Mouse (Mus musculus): ENCODE data around the gene Usp30.

The Usp30 gene

DNA sequence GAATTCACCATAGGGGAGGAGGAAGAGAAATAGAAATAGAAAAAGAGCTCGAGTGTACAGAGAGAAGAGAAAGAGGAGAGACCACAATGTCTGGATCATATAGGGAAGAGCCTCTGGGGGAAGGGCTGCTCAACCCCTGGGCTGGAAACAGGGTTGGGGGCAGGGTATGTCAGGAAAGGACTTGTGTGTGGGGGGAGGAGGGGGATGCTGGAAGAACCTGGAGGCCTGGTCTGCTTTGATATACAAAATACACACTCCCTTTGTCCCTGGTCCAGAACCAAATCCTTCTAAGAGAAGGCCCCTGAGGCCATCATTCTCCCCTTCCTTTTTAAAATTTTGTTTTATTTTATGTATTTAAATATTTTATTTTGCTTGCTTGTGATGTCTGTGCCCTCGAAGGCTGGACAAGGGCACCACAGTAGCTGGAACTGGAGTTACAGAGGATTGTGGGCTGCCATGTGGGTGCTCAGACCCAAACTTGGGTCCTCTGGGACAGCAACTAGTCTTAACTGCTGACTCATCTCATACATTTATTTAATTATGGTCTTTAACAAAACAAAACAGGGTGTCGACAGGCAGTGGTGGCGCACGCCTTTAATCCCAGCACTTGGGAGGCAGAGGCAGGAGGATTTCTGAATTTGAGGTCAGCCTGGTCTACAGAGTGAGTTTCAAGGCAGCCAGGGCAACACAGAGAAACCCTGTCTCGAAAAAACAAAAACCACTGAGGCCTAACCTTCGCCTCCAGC is 61.4 kb downstream of the Usp30 start:
- no peak for DNase-seq (ENCODE audit: low read depth, low spot score)

DNA sequence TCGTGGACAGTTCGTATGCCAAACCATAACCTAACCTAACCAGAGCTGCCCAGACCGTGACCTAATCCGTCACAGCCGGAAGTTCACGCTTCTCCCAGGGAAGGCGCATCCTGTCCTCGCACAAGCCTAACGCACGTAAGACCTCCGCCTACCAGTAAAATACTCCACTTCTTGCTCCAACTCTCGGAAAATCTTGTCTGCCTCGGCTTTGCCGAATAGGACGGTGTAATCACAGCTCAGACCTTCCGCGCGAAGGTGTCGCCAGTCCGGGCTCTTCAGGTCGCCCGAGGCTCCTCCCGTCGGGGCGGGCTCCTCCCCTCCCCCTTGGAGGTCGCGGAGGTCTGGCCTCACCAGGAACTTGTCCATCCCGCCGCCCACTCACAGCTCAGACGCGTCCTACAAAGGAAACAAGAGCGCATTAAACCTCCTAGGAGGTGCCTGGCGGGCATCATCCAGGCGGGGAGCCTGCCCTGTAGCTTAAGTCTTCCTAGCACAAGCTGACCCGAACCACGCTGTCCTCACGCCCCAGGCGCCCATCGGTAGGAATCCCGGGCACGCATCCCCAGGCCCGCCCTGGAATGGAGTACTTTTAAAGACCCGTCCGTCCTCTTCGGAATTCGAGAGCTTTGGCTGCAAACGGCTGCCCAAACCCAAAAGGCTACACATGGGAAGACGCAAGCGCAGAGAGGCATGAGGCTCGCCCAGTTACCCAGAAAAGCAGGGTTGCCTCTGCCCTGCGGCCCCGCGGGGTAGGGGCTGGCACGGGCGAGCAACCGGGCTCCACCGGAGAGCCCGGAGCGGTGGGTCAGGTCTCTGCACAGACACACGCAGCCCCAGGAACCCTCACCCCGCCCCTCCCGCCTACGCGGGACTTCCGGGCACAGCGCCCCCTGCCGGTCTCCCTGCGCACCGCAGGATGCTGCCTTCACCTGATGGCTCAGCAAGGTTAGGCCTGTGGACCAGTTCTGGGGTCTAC is 62.4 kb downstream of the Usp30 start, which contains the start of gene Alkbh2:
Gene Alkbh2 (minus strand): TSS at position 845 of the 976 bp plus-strand sequence.
- peak; percentile 64 for DNase-seq (ENCODE audit: low read depth, low spot score)

DNA sequence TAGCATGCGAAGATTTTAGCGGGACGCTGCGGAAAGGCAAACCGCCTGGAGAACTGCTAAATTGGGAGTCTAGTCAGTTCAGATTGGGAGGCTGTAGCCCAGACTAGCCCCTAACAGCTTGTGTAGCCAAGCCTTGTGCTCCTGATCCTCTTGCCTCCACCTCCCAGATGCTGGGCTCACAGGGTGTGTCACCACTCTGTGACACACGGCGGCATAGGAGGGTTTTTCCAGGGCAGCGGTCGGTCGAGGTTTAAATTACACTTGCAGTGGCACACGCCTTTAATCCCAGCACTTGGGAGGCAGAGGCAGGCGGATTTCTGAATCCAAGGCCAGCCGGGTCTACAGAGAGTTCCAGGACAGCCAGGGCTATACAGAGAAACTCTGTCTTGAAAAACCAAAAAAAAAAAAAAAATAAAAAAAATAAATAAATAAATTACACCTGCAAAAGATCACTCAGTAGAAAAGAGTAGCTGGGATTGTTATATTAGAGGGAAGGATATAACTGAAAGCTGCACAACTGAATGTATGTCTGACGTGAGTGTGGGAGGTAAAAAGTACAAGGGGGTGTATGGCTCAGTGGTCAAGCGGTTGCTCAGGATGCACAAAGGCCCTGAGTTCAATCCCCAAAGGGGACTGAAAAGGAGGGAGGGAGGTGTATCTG is 64.4 kb downstream of the Usp30 start:
- no peak for DNase-seq (ENCODE audit: low read depth, low spot score)

DNA sequence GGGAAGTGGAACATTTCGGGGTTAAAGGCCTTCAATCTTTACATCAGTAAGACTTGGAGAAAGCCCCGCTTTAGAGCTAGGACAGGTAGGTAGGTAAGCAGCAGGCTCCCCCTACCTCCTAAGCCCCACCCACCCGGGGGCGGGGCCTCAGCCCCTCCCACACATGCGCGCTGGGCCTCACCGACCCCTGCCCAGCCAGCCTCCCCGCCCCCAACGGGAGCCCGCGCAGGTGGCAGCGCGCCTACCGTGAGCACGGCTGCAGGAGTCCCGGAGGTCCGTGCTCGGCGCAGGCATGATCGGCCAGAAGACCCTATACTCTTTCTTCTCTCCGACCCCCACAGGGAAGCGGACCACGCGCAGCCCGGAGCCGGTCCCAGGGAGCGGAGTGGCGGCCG is 64.9 kb downstream of the Usp30 start, which contains the start of gene Ung:
Gene Ung (plus strand): TSS at position 176 of the 395 bp plus-strand sequence.
- DNase-seq (ENCODE audit: low read depth, low spot score): no peak

DNA sequence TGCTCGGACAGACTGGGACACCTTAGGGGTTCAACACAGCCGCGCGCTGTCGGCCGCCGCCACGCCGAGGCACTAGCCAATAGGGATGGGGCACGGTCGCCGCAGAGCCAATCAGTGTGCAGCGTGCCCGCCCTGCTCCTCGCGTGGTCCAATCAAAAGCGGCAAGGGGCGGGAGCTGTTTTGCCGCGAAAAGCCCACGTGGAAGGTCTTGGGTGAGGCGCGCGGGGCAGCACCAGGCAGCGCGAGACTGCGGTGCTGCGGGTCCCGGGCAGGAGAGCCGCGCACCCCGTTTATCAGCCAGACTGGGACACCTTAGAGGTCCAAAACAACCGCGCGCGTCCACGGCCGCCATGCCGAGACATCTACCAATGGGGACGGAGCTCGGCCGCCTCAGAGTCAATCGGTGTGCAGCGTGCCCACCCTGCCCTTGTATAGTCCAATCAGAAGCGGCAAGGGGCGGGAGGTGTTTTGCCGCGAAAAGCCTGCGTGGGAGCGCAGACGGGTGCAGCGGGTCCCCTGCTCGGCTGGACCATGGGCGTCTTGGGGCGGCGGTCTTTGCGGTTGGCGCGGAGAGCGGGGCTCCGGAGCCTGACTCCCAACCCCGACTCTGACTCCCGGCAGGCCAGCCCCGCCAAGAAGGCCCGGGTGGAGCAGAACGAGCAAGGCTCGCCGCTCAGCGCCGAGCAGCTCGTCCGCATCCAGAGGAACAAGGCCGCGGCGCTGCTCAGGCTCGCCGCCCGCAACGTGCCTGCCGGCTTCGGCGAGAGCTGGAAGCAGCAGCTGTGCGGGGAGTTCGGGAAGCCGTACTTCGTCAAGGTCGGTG is 65.6 kb downstream of the Usp30 start:
- peak; percentile 73 for DNase-seq (ENCODE audit: low read depth, low spot score)

DNA sequence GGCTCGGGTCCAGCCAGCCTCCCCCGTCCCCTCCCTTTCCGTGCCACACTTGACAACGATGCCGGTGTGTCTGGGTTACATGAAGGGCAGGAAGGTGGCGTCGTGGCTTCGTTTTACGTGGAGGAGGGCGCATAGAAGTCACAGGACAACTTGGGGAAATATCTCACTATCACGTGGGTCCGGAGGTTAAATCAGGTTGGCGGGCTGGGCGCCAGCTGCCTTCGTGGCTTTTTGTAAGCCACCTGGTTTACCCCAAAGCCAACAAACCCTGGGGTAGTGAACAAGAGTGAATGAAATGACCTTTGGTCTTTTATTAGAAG is 66.2 kb downstream of the Usp30 start:
- no peak for DNase-seq (ENCODE audit: low read depth, low spot score)

DNA sequence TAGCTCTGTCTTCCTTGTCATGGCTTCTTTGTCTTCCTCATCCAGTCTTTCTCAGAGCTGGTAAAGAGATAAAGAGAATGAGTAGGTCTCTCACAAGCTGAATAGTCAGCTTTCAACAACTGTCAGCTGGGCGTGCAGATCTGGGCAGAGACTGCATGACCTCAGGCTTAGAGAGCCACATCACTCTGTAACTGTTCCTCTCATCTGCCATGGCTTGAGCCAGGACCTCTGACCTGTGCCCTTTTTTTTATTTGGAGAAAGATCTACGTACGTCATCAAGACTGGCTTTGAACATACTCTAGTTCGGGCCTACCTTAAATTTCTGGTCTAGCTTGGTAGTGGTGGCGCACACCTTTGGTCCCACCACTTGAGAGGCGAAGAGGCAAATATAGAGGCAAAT is 67.6 kb downstream of the Usp30 start:
- DNase-seq (ENCODE audit: low read depth, low spot score): no peak

DNA sequence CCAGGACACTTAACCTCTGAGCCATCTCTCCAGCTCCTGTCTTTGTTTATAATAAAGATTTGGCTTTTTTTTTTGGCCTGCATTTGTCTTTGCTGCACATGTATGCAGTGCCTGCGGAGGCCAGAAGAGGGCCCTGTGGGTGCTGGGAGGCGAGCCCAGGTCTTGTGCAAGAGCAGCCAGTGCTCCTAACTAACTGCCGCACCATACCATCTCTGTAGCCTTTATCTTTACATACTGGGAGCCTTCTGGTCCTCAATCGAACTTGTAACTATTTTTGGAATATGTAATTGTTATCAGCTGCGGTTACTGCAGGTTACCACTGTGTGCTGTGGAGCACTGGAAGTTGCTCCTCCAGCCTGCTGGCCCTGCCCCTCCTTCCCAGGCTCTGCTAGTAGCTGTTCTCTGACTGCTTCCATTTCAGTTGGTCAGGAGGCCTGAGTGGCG is 68.9 kb downstream of the Usp30 start:
- DNase-seq (ENCODE audit: low read depth, low spot score): no peak

DNA sequence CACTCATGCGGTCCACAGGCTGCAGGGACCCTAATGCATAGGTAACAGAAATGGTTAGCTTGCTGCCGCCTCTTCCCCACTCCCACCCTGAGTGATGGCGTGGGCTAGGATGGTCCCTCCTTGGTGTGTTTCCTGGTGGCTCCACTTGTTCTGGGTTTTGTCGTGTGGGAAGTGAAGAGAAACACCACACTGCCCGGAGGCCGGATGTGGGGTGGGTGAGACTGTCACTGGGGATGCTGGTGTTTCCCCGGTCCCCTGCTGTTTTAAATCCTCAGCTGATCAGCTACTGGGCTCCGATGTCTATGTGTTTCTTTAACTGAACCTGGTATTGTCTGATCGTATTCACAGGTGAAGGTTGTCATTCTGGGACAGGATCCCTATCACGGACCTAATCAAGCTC is 70.3 kb downstream of the Usp30 start:
- no peak for DNase-seq (ENCODE audit: low read depth, low spot score)

DNA sequence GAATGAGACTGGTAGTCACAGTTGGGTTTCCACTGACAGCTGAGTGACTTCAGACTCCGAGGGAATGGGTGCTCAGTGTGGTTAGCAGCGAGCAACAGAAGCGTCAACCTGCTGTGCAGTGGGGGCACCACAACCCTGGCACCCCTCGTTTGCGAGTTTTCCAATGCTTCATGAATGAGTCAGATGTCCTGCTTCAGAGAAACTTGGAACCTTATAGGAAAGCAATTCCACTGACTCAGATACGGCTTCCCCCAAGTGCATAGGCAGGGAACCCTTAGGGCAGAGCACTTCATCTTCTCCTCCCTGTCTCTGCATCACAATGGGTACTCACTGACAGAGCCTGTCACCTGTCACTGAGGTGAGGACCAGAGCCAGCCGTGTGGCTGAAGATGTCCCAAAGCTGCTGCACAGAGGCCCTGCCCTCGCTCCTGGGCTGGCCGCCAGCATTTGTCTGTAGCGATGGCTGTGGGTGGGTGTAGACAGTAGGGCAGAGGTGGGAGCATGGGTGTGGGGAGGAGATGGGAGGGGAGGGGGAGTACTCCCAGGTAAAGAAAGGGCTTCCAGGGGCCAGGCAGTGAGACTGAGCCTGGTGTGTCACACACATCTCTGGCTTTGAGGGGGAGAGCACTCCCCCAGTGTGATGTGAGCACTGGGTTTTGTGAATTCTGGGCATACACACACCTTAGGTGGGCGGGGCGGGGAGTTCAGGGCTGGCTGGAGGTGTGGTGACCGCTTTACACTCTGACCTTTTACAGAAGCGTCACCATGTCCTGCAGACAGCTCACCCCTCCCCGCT is 72.4 kb downstream of the Usp30 start:
- DNase-seq (ENCODE audit: low read depth, low spot score): no peak

DNA sequence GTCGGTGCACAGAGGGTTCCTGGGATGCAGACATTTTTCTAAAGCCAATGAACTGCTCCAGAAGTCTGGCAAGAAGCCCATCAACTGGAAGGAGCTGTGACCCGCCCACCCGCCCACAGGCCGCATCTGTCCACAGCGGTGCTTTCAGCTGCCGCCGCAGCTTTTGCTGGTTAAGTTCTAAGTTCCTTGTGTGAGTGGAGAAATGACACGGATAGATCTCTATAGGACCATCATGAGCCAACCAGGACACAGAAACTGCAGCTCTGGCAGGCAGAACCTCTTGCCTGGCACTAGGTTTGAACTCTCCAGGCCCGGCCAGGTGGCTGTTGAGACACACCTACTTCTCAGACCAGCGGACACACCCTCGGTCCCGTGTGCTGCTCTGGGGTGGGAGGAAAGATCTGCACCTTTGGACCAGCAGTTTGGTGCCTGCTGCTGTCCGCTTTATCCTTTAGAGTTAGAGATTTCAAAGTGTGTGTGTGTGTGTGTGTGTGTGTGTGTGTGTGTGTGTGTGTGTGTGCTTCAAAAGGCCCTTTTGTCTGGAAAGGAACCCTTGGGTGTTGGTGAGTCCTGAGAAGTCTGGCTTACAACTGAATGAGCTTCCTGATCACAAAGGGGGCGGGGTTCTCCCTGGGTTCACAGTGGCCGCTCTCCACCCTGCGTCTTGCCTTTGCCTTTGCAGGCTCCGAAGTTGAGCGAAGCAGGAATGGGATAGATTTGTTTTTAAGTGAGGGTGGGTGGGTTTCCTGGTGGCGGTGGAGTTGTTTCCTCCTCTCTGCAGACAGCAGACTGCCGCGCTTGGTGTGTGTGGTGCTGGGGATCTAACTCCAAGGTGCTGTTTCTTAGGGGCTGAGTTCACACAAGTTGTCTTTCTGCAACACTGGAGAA is 73.3 kb downstream of the Usp30 start:
- DNase-seq (ENCODE audit: low read depth, low spot score): no peak

DNA sequence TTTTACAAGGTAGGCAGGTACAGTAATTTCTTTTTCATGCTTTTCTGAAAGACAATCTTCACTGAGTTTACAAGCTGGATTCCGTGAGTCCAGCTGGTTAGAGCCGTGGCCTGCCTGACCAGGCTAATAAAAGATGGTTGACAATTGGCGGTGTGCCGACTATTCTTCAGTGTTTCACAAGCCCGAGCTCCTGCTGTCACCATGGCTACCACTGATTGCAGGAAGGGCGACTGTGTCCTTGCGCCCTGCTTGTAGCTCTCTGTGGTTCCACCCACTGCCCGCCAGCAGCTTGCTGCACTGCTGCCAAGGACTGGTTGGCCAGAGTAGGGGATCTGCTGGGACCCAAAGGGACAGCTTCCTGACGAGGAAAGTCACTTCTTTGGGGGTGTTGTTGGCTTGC is 73.9 kb downstream of the Usp30 start:
- no peak for DNase-seq (ENCODE audit: low read depth, low spot score)

DNA sequence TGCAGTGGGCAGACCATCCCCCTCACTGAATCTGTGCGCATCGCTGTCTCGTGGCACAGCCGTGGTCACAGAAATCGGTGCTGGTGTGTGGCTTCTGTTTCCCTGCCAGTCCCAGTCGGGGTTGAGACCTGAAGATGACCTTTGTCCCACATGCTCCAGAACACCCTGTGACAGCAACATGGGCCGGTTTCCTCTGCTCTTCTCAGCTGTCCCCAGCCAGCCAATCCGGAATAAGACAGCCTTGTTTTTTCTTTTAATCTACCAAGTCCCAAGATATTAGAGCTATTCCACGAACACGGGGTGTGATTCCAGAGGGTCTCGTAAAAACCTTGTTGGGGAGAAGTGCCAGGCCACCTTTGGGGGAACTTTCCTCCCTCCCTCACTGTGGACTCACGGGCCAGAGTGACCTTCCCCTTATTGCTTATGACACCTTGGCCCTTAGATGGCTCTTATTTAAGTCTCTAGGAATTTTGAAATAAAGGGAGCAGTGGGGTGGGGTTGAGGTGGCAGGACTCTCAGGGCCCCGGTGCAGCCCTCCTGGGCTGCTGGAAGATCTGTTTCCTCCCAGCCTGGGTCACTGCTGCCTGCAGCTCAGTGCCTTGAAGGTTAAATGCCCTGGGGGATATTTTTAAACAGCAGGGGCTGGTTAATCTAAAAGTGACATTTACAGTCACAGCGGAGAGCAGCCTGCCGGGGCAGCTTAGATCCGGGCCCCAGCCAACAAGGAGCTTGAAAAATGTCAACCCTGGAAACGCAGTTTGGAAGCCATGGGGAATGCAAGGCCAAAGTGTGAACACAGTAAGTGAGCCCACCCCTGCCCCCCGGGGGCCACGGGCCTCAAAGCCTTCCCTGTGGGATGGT is 81.0 kb downstream of the Usp30 start, which contains the start of gene Acacb:
Gene Acacb (plus strand): TSS at position 508 of the 861 bp plus-strand sequence.
- no peak for DNase-seq (ENCODE audit: low read depth, low spot score)

DNA sequence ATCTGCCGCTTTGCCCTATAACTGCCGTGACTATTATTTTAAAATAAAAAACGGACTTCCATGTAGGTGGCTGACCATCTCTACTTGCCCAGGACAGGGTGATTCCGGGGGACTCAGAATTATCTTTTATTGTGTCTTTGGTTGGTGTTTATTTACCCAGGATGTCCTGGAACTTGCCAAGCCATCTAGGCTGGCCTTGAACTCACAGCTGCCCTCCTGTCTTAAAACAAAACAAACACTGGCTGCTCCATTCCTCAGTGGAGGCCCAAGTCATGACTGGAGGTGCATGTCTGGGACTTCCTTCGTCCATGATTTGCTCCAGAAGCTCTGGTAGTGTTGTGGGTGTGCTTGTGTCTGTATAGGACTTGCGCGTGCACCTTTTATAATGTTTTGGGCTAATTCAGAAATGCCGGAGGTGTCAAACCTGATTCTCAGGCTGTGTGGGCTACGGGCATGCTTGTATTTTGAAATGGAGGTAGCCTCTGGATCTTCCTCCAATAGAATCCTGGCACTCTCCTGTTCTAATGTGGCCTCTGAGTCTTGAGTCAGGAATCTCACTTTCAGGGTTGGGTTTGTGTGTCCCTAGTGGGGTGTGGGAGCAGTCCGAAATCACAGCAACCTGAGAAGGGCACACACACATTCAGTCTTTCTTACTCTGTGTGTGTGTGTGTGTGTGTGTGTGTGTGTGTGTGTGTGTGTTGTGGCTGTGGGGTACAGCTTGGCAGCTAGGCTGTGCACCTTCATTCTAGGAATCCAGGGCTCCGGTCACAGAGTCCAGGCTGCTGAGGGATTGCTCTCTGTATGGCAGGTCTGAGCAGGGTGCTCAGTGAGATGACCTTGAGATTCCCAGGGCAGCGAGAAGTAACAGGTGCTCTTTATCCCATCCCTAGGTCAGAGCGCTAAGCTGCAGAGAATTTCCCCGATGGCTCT is 82.0 kb downstream of the Usp30 start:
- no peak for DNase-seq (ENCODE audit: low read depth, low spot score)

DNA sequence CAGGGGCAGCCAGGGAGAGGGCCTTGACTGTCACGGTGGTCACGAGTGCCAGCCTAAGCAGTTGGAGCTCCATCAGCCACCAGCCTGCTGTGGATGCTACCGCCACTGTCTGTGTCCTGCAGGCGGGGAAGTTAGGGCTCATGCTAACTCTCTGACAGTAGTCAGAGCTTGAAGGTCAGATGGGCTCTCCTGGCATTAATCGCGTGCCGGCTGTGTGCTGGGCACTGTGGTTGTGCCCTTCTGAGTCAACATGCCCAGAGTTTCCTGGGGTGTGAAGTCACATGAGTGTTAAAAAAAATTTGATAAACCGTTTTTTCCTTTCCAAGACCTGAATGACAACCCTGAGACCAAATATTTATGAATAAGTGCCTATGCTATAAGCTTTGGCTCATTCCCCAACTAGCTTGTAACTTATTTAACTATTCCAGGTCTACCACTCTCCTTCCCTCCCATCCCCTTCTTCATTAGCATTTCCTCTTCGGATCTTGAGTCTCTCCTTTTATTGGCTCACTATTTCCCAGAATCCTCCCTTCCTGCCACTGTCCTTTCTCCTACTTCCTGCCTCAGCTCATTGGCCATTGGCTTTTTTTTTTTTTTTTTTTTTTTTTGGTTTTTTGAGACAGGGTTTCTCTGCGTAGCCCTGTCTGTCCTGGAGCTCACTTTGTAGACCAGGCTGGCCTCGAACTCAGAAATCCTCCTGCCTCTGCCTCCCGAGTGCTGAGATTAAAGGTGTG is 87.3 kb downstream of the Usp30 start:
- DNase-seq (ENCODE audit: low read depth, low spot score): no peak

DNA sequence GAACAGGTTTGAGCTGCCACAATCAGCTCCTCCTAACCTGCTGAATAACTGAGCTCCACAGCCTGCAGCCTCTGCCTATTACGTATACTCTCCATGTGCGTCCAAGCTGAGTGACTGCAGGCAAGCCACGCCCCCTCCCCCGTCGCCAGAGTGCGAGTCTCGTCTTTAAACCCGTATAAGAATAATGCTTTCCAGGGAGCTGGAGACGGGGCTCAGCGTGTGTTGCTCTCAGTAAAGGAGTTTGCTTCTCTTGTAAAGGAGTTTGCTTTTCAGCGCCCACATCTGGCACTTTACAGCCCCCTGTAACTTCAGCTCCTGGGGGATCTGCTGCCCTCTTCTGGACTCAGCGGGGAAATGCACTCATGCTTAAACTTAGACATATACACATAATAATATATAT is 88.2 kb downstream of the Usp30 start:
- DNase-seq (ENCODE audit: low read depth, low spot score): no peak

DNA sequence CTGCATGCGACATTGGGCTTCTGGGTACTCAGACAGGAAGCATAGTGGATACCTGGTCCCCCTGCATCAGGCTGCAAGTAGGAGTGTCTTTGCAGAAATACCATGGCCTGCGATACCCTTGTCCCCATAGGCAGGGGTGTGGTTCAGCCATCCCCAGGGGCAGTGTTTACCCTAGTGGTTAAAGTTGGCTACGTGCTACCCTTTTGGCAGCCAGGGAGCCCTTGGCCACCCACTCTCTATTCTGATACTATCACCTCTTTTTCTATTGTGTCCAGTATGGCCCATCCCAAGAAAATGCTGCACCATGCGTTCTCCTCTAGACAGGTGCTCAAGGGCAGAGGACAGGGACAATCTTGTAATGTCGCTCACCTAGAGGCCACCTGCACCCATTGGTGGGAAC is 89.5 kb downstream of the Usp30 start:
- no peak for DNase-seq (ENCODE audit: low read depth, low spot score)
